Mouse (Mus musculus) left cerebral cortex, adult 2 months (tissue): ENCODE results near the gene Zdhhc23. TPM values are rescaled to one million over a fixed set of nuclear protein-coding genes. Genes with fewer than 3 reads are reported as not detected.

Source experiments
- DNase-seq, 2 experiments: peaks; one replicate each; pipeline ENCODE4 v3.0.0; 2021 to 2022; ENCODE audit warnings: low spot score in 2 of 2, mixed read lengths in 1 of 2; ENCODE audit errors: extremely low spot score in 1 of 2
- H3K27ac ChIP-seq: fragments of 200-600 bp; 2 replicates; pipeline ENCODE4 v1.8.1; 2022
- H3K4me3 ChIP-seq: fragments of 200-600 bp; 2 replicates; pipeline ENCODE4 v1.8.1; 2022
- CTCF ChIP-seq: fragments of 200-600 bp; IDR thresholded peaks from 2 replicates; pipeline ENCODE4 v1.8.1; 2022; ENCODE audit warnings: antibody characterized with exemption, mild to moderate bottlenecking, moderate library complexity
- intact Hi-C: fragments of 180-260 bp; cut with DNase I; formaldehyde crosslinking; loops from one replicate; pipeline ENCODE4 v1.15.1; 2025
- total RNA-seq, 2 experiments: library from RNA; stranded (reverse); gene quantifications; 2 replicates each; pipeline ENCODE4 v1.2.3; 2021

Gene Zdhhc23
- total RNA-seq, 2 experiments from 2014 or later: 27.0 to 28.2 TPM

DNA sequence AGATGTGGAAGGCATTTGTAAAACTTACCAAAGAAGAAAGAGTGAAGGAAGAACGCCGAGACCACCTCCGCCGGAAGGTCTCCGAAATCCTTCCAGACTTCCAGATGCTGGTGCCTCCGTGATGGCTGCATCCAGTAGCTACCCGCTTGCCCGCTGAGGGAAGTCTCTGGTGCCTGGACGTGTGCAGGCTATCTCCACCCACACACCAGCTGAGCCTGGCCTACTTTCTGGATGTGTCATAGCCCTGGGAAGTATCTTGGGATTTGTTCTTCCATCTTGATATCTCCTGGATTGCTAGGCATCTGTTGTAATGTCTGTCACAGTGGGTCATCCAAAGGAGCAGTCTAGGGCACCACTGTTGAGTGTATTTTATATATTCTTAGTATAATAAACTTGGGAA is 16.3 kb downstream of the Zdhhc23 start:
- intact Hi-C loops: no loop called here
- peak overlapping the region; percentile 30; the same call in 1 of the 2 replicates for H3K27ac ChIP-seq
- no peak overlapping the region for H3K4me3 ChIP-seq
- DNase-seq: no peak
- no peak for TF ChIP-seq CTCF

DNA sequence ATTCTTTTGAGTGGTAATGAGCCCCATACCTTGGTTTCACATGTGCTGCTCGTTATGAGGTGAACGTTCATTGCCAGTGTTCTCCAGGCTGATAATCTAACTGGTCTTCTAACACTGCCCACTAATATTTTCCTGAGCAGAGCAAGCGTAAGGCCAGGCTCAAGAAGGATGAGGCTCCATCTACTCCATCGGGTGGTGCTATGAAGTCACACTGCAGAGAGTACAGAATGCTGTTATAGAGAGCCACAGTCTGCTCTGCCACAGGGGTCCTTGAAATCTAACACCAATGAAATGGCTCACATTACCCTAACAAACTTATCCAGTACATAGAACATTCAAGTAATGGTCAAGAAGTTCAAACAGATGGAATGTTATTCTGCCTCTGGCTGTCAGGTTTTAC is 21.6 kb downstream of the Zdhhc23 start:
- no peak for DNase-seq
- intact Hi-C loops: no loop called here
- no peak for TF ChIP-seq CTCF
- H3K4me3 ChIP-seq: no peak overlapping the region
- no peak overlapping the region for H3K27ac ChIP-seq

DNA sequence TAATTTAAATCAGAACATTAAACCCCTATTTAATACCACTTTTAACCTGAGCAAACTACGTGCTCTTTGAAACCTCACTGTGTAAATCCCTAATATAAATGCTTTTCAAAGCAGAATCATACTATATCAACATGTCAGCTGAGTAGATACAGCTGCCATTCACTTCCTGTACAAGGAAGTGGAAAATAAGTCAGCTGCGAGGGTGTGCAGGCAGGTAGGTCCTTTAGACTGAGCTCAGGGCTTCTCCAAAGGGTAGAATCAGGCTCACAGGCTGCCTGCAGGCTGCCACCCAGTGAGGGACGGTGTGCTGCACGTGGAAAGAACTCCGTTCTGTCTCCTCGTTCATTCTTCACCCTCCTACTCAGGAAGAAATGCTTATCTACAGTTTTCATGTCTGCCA is 24.7 kb downstream of the Zdhhc23 start:
- intact Hi-C loops: no loop called here
- H3K27ac ChIP-seq: no peak overlapping the region
- DNase-seq: no peak
- no peak overlapping the region for H3K4me3 ChIP-seq
- no peak for TF ChIP-seq CTCF

DNA sequence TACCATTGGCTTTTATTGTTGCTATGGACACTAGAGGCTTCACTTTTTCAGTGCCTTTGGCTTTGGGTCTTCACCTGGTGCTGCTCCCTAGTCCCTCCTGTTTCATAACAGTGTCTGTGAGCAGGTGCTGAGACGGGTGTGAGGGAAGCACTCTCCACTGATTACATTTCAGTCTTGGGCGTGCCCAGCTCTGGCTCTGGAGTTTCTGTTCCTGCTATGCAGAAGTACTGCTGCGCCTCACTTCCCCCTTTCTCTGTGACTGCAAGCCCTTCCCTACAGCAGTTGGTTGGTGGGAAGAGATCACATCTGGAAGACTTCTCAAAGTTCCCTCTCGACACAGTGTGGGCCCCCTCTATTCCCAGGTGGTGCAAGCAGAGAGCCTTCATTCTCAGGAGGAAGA is 28.0 kb downstream of the Zdhhc23 start:
- no peak for DNase-seq
- intact Hi-C loops: no loop called here
- TF ChIP-seq CTCF: no peak
- no peak overlapping the region for H3K27ac ChIP-seq
- H3K4me3 ChIP-seq: no peak overlapping the region

DNA sequence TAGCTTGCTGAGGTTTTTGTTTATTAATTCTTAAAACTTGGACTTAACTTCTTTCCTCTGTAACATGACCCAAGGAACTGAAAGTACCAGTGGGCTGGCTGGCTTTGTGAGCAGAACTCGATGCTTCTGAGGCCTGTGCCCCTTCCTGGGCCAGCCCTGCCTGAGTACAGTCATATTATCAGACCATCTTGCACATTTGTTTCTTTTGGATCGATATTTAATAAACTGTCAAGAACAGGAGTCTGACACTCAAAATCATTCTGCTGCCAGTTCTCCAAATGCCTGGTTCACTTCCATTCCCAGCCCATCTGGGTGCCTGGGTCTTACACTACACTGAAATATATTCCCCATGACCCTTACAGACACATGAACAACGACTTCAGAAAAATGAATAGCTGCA is 33.7 kb downstream of the Zdhhc23 start:
- intact Hi-C loops: no loop called here
- Histone ChIP-seq H3K27ac (peak overlapping the region; percentile 34; the same call in 1 of the 2 replicates), H3K4me3 (no peak overlapping the region)
- DNase-seq: no peak
- TF ChIP-seq CTCF: no peak

DNA sequence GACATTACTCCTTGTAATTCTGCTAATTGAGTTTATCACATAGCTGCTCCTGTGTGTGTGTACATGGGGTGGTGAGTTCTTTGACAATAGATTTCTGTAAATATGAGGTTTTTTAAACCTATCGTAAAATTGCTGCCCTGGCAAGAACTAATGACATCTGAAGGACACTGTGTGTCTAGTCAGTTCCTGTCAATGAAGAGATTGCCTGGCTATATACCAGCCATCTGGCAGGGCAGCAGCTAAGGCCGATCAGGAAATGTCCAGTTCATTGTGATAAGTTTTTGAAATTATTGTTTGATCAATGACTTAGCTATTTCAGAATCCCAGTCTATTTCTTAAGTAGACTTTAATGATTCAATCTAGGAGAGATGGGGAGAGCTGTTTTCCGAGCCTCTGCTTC is 34.2 kb downstream of the Zdhhc23 start:
- TF ChIP-seq CTCF: no peak
- Histone ChIP-seq H3K27ac (peak overlapping the region; percentile 34; the same call in 1 of the 2 replicates), H3K4me3 (no peak overlapping the region)
- DNase-seq: no peak
- intact Hi-C loops: no loop called here

DNA sequence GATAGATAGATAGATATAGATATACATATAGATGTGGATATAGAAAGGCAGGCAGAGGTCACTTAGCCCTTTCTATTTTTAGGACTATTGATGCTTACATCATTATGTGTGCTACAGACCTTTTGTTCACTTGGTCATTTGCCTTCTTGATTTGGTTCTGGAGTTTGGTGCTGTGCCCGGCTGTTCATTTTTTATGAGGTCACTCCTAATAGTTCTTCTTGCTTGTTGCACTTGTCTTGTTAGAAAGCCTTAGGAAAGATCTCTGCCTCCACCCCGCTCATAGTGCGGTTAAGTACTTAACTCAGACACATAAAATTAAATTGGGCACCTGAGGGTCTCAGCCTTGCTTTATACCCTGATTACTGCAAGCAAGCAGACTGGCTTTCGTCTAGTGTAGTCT is 38.7 kb downstream of the Zdhhc23 start:
- no peak for TF ChIP-seq CTCF
- DNase-seq: no peak
- intact Hi-C loops: no loop called here
- Histone ChIP-seq H3K4me3 (no peak overlapping the region), H3K27ac (no peak overlapping the region)

DNA sequence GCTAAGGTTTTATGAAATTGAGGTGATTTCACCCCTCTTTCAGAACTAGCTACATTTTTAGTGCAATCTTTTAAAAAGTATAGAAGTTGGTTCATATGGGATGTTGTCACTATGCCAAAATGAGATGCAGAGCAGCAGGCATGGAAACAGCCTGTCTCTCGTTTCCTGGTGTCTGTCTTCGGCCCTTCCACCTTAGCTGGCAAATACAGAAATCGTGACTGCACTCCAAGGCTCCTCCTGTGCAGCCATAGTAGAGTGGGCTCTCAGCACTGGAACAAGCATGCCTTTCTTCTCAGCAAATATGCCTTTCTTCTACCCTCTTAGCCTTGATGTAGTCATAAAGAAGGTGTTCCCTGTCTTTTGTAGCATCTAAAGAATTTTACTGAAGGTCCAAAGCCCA is 43.7 kb downstream of the Zdhhc23 start:
- intact Hi-C loops: no loop called here
- Histone ChIP-seq H3K27ac (peak overlapping the region; percentile 65), H3K4me3 (no peak overlapping the region)
- TF ChIP-seq CTCF: no peak
- DNase-seq: no peak

DNA sequence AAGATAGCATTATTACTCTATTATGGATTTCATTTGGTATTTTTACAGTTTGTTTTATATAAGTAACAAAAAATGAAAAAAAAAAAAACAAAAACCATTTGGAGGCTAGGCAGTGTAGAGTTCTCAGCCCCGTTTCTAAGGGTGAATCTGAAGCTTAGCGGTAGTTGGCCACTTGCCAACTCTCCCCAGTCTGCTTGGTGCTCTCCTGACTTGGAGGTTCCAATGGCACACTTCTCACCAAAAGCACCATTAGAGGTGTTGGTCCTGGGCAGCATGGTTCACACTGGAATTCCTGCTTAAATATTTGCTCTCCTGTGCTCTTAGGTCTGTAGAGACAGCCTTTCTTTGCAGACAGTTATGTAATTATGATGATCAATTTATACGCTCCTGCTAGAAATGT is 44.2 kb downstream of the Zdhhc23 start:
- intact Hi-C loops: no loop called here
- no peak for DNase-seq
- H3K4me3 ChIP-seq: no peak overlapping the region
- H3K27ac ChIP-seq: peak overlapping the region; percentile 65
- no peak for TF ChIP-seq CTCF

DNA sequence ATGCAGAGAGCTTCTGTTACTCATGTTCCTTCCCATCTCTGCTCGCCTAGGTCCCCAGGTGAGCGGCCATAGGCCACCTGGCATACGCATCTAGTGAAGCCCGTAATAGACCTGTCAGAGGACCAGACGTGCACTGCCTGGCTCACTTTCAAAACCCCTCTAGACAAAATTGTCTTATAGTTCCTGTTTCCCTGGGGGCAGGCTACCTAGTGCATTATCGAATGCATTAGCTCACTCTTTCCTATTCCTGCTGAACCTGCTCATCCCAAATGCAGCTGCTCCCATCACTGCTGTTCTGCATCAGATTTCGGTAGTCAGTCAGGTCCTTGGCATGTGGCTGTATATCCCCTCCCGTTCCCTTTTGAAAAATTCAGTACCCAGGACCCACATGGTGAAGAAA is 44.7 kb downstream of the Zdhhc23 start:
- intact Hi-C loops: no loop called here
- H3K4me3 ChIP-seq: no peak overlapping the region
- H3K27ac ChIP-seq: peak overlapping the region; percentile 65
- no peak for TF ChIP-seq CTCF
- no peak for DNase-seq

DNA sequence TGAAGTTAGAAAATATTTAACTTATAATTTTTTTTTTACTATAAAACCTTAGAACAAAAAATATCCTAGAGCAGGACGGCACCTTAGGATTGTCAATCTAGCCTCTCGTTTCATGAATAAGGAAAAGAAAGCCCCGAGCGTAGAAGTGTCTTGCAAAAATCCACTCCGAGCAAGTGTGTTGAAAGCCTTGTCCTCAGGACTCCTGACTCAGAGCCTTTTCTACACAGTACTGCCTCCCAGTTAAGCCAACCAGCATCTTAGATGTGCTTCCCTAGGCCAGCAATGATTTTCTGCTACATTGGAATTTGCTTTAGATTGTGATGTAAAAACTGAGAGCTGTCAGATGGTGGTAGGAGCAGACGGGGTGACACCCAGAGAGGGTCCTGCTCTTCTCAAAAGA is 46.5 kb downstream of the Zdhhc23 start:
- no peak overlapping the region for H3K4me3 ChIP-seq
- DNase-seq: no peak
- intact Hi-C loops: no loop called here
- no peak for TF ChIP-seq CTCF
- H3K27ac ChIP-seq: peak overlapping the region; percentile 51

DNA sequence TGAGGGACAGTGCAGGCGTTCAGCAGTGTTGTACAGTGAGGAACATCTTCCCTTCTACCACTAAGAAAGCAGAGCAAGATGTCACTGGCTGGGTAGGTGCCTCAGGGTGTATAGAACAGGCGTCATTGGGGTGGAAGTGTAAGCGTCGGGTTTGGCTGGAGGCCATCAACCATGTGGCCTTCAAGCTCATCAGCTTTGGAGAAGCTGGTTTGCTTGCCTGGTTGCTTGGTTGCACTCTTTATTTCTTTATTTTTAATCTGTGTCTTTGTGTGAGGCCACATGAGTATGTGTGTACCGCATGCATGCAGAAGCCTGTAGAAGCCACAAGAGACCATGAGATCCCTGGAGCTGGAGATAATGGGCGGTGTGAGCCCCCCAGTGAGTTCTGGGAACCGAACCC is 47.3 kb downstream of the Zdhhc23 start:
- intact Hi-C loops: no loop called here
- Histone ChIP-seq H3K4me3 (no peak overlapping the region), H3K27ac (peak overlapping the region; percentile 45; the same call in 1 of the 2 replicates)
- DNase-seq: no peak
- no peak for TF ChIP-seq CTCF

DNA sequence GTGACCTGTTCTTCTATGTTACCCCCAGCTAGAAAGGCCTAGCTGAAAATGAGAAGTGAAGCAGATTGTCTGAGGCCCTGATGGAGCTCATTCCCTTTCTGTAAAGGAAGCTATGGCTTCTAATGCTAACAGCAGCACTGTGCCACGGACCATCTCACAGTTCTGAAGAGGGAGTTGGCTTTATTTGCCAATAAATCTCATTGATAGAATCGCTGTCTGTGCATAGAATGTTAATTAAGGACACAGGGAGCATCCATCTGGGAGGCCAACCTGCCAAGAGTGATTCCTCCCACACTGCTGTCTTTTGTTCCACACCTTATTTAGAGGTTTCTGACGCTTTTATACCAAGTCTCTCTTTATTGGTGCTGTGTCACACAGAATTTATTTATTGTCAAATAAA is 48.1 kb downstream of the Zdhhc23 start:
- Histone ChIP-seq H3K27ac (peak overlapping the region; percentile 15; the same call in 1 of the 2 replicates), H3K4me3 (no peak overlapping the region)
- no peak for DNase-seq
- TF ChIP-seq CTCF: no peak
- intact Hi-C loops: no loop called here

DNA sequence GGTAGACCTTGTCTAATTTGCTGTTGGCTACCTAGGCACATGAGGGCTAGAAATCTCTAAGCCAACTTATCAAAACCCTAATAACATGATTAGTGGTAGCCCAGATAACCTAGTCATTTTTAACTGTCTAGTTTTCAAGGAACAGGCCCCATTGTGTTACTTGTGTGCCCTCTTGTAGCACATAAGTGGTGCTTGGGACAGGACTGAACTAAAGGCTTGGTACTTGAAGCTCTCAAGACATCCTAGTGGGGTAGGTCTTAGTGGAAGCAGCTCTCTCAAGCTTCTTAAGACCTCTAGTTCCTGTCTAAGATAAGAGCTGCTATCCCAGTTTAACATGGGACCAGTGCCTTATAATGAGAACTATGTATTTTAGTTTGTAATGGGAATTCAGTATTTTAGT is 49.0 kb downstream of the Zdhhc23 start:
- Histone ChIP-seq H3K27ac (no peak overlapping the region), H3K4me3 (no peak overlapping the region)
- TF ChIP-seq CTCF: no peak
- intact Hi-C loops: no loop called here
- no peak for DNase-seq
